Mouse (Mus musculus) heart, embryonic 14.5 days (tissue): Measurements from ENCODE around the gene Lsr. TPM values are rescaled to one million over a fixed set of nuclear protein-coding genes. Genes with fewer than 3 reads are reported as not detected.
"Not testable (repeated sequence)": the region's sequence is repeated elsewhere in the genome, so short reads cannot be mapped to it uniquely, and the experiment has no call there.

Experiments
- ATAC-seq: fragments of 200-750 bp; cut with Nextera tagmentation; 2 replicates; pipeline ENCODE4 v1.8.0; 2017; ENCODE audit warnings: low read depth, moderate TSS enrichment; ENCODE audit not compliant: insufficient number of reproducible peaks, insufficient read depth, low FRiP score
- H3K27ac ChIP-seq, 2 experiments: fragments of 200-500 bp in 1 of 2; fragments of 300-500 bp in 1 of 2; sonication (generic) in 1 of 2; replicated peaks in 1 of 2; 2 replicates each; pipeline ENCODE4 v1.5.1; 2012 to 2014; ENCODE audit warnings: low read depth in 2 of 2, low read length in 2 of 2, control low read depth in 1 of 2, mild to moderate bottlenecking in 1 of 2, mixed read lengths in 1 of 2; ENCODE audit not compliant: control insufficient read depth in 1 of 2, insufficient read depth in 1 of 2
- H3K27me3 ChIP-seq: fragments of 300-500 bp; sonication (generic); 2 replicates; pipeline ENCODE4 v1.6.1; 2014; ENCODE audit warnings: mild to moderate bottlenecking, low read length, control low read depth; ENCODE audit not compliant: control insufficient read depth, insufficient read depth
- H3K36me3 ChIP-seq: fragments of 300-500 bp; sonication (generic); 2 replicates; pipeline ENCODE4 v1.6.1; 2014; ENCODE audit warnings: mild to moderate bottlenecking, control low read depth, low read length, mixed read lengths; ENCODE audit not compliant: control insufficient read depth, insufficient read depth
- H3K4me1 ChIP-seq, 2 experiments: fragments of 200-500 bp in 1 of 2; fragments of 300-500 bp in 1 of 2; sonication (generic) in 1 of 2; 2 replicates each; pipeline ENCODE4 v1.6.1; 2012 to 2014; ENCODE audit warnings: low read length in 2 of 2, control low read depth in 1 of 2, mixed read lengths in 1 of 2; ENCODE audit not compliant: control insufficient read depth in 2 of 2, insufficient read depth in 2 of 2
- H3K4me2 ChIP-seq: fragments of 300-500 bp; sonication (generic); 2 replicates; pipeline ENCODE4 v1.6.1; 2014; ENCODE audit warnings: mild to moderate bottlenecking, low read length
- H3K4me3 ChIP-seq, 2 experiments: fragments of 200-500 bp in 1 of 2; fragments of 300-500 bp in 1 of 2; sonication (generic) in 1 of 2; 2 replicates each; pipeline ENCODE4 v1.5.1; 2012 to 2014; ENCODE audit warnings: low read length in 2 of 2, mild to moderate bottlenecking in 2 of 2, control low read depth in 1 of 2, low read depth in 1 of 2, moderate library complexity in 1 of 2; ENCODE audit not compliant: control insufficient read depth in 1 of 2, insufficient read depth in 1 of 2
- H3K9ac ChIP-seq: fragments of 300-500 bp; sonication (generic); 2 replicates; pipeline ENCODE4 v1.6.1; 2014; ENCODE audit warnings: mild to moderate bottlenecking, low read length
- H3K9me3 ChIP-seq: fragments of 300-500 bp; sonication (generic); 2 replicates; pipeline ENCODE4 v1.6.1; 2016; ENCODE audit warnings: low read length, control low read depth; ENCODE audit not compliant: control insufficient read depth
- WGBS: fragments of 180-500 bp; shearing (Covaris S2); extraction: QIAGEN DNeasy Blood & Tissue Kit; methylation state at CpG from one replicate; pipeline ENCODE4 v1.1.7; 2014; 5-methylcytosine and 5-hydroxymethylcytosine counted together
- polyA plus RNA-seq: library from polyadenylated mRNA; unstranded; fragments of >200 nt; fragmentation: Nextera tagmentation; extraction: Ambion mirVana; gene quantifications from 2 replicates; pipeline ENCODE4 v1.2.1, GENCODE M21; 2014

The Lsr gene
- polyA plus RNA-seq, 1 experiment from 2014 or later, result 6.1 TPM

DNA sequence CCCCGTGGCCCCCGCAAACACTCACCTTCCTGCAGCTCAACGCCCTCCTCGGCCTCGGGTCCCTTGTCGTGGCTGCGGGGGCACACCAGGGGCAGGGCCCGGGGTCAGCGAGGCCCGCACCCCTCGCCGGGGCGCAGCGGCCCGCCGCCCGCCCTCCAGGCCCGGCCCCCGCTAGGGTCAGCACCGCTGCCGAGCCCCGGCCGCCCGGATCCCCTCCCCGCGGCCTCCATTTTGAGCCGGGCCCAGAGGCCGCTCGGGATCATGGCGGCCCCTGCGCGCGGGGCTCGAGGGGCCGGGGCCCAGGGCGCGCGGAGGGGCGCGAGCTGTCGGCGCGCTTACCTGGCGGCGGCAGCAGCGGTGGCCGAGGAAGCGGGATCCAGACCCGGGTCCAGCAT lies 16.9 kb downstream of the Lsr start:
- WGBS, result 1% methylated on average over 19 of the region's 49 CpGs
- Histone ChIP-seq H3K9ac (peak overlapping the region; percentile 99), H3K4me2 (peak overlapping the region; percentile 74), H3K4me3 (peak overlapping the region; percentile 85 to 89), H3K27me3 (no peaks in the 10 kb centered on the region), H3K4me1 (peaks cover 11 to 19% of the 10 kb centered on the region in 2 experiments), H3K9me3 (no peaks in the 10 kb centered on the region), H3K36me3 (peaks cover 58% of the 10 kb centered on the region), H3K27ac (peak overlapping the region; percentile 73 to 99)
- ATAC-seq, result peak; percentile 33

GRCm38 (mm10) chr7:30955584-30956356 lies 17.5 kb downstream of the Lsr start:
- under 1% methylated on average over 53 of the region's 64 CpGs for WGBS
- H3K4me2 ChIP-seq, result peak overlapping the region; percentile 74

DNA sequence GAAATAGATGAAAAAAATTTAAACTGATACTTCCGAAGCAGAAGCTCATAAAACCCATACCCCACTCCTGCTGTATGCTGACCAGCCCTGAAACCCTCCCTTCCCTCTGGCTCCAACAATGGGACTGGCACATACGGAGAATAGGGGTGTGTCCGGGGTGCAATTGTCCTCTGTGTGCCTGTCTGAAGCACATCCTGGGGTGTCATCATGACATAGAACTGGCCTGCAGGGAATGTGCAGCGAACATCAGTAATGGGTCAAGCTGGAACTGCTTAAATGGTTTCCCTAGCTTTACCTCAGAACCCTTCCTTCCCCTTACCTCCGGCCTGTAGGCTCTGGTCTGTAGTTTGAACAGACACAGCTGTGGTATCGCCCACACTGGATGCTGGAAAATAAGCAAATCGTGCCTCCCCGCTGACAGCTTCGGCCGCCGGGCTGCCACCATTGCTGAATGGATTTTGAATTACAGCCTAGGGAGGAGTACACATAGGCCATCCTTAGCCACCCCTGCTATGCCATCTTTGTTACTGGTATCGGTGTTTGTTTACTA lies 18.2 kb downstream of the Lsr start:
- WGBS, result 92% methylated on average over 12 of the region's 12 CpGs
- ATAC-seq, result no peak
- no peaks in the 10 kb centered on the region for H3K27me3 ChIP-seq
- no peak overlapping the region for H3K27ac ChIP-seq
- peak overlapping the region; percentile 99; the same call in 1 of the 2 replicates for H3K9ac ChIP-seq
- H3K4me2 ChIP-seq, result peak overlapping the region; percentile 74
- peaks cover 71% of the 10 kb centered on the region for H3K36me3 ChIP-seq
- peaks cover 11 to 19% of the 10 kb centered on the region in 2 experiments for H3K4me1 ChIP-seq
- peak overlapping the region in 1 of 2 experiments; percentile 85; a peak in 3 of 4 replicates for H3K4me3 ChIP-seq
- H3K9me3 ChIP-seq, result no peaks in the 10 kb centered on the region

More at GRCm38 (mm10) chr7:30955584-30956356, 17.5 kb downstream of the Lsr start:
- Histone ChIP-seq H3K9ac (peak overlapping the region; percentile 99), H3K4me1 (peaks cover 11 to 19% of the 10 kb centered on the region in 2 experiments), H3K27me3 (no peaks in the 10 kb centered on the region), H3K27ac (peak overlapping the region; percentile 73 to 99), H3K4me3 (peak overlapping the region; percentile 85 to 89), H3K9me3 (no peaks in the 10 kb centered on the region), H3K36me3 (peaks cover 64% of the 10 kb centered on the region)
- peak; percentile 75 for ATAC-seq

DNA sequence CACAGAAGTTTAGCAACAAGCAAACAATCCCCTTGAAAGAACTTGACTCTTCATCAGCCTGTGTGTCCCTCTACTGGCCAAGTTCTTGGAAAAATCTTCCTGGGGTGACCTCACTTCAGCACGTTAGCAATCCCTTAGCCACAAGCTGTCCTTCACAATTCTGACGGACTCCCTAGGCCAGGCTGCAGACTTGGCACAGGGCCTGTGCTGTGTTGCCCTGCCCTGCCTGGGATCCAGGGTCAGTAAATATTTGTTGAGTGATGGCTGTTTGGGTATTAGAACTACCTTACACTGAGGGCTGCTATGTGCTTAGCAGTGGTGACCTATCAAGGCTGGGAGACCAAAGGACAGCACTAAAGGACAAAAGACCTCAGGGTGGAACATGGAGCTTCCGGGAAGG lies 19.2 kb downstream of the Lsr start:
- Histone ChIP-seq H3K4me3 (no peak overlapping the region), H3K4me2 (no peak overlapping the region), H3K9ac (no peak overlapping the region), H3K27me3 (no peaks in the 10 kb centered on the region), H3K9me3 (no peaks in the 10 kb centered on the region), H3K27ac (no peak overlapping the region), H3K4me1 (peaks cover 11 to 19% of the 10 kb centered on the region in 2 experiments), H3K36me3 (peaks cover 73% of the 10 kb centered on the region)
- 67% methylated on average over 3 of the region's 3 CpGs for WGBS
- ATAC-seq, result no peak

DNA sequence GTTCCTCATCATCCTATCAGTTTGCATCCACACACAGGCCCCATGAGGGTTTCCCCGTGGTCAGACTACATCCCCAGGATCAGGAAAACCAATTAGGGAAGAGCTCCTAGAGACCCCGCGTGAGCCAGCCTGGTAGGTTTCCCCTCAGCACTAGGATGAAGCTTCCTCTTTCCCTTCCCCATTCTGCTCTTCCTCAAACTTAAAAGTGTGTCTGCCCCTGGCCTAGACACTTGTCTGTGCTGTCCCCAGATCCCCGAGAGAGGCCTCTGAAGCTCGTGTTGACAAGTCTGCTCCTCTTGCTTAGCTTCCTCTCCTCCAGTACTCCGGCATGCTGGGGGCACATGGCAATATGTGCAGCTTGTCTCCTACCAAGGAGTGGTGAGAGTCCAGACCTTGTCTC lies 19.8 kb downstream of the Lsr start:
- H3K36me3 ChIP-seq, result peaks cover 72% of the 10 kb centered on the region
- no peak overlapping the region for H3K9ac ChIP-seq
- ATAC-seq, result no peak
- H3K4me3 ChIP-seq, result no peak overlapping the region
- no peak overlapping the region for H3K27ac ChIP-seq
- no peak overlapping the region for H3K4me2 ChIP-seq
- peaks cover 10 to 16% of the 10 kb centered on the region in 2 experiments for H3K4me1 ChIP-seq
- H3K9me3 ChIP-seq, result no peaks in the 10 kb centered on the region
- WGBS, result 85% methylated on average over 6 of the region's 6 CpGs
- H3K27me3 ChIP-seq, result no peaks in the 10 kb centered on the region

DNA sequence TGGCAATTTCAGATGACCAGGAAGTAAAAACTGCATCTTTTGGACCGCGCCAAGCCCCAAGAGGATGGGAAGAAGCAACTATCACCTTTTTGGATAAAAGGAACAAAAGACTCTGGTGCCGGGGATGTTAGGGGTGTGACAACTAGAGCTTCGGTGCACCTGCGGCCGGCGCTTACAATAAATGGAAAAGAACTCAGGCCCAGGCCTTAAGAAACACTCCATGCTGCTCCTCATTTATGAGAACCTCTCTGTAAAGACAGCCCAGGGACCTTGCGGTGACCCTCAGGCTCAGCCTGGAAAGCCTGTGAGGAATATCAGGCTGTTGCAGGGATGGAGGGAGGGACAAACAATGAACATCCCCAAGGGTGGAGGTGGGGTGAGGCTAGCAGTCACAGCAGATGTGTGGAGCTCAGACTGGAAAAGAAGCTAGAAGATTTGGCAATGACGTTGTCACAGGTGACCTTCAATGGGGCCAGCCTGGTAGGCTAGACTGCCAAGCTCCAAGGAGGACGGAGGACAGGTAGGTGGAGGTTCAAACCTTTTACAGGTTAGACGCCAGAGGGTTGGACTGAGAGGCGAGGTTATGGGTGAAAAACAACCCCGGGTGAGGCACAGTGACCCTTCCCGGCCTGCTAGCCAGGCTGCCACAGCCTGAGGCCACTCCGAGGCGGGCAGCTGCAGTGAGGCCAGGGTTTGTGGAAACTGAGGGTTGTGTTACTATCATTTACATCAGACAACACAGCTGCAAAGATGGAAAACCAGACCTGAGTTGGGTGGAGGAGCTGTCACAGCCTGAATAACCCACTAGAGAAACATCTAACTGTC lies 20.6 kb downstream of the Lsr start:
- Histone ChIP-seq H3K36me3 (peaks cover 68% of the 10 kb centered on the region), H3K27me3 (no peaks in the 10 kb centered on the region), H3K4me3 (no peak overlapping the region), H3K9ac (no peak overlapping the region), H3K9me3 (no peaks in the 10 kb centered on the region), H3K4me1 (peaks cover 3 to 9% of the 10 kb centered on the region in 2 experiments; a peak in 3 of 4 replicates), H3K27ac (no peak overlapping the region), H3K4me2 (no peak overlapping the region)
- WGBS, result 90% methylated on average over 16 of the region's 16 CpGs
- ATAC-seq, result no peak

DNA sequence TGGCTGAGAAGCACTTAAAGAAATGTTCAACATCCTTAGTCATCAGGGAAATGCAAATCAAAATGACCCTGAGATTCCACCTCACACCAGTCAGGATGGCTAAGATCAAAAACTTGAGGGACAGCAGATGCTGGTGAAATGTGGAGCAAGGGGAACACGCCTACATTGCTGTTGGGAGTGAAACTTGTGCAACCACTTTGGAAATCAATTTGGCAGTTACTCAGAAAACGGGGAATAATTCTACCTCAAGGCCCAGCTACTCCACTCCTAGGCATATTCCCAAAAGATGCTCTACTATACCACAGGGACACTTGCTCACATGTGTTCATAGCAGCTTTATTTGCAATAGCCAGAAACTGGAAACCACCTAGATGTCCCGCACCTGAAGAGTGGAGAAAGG lies 23.4 kb downstream of the Lsr start:
- not testable (repeated sequence) for H3K9me3 ChIP-seq, H3K27me3 ChIP-seq, H3K4me1 ChIP-seq, H3K4me2 ChIP-seq, H3K9ac ChIP-seq, ATAC-seq, H3K27ac ChIP-seq, H3K4me3 ChIP-seq
- 91% methylated on average over 3 of the region's 3 CpGs for WGBS
- H3K36me3 ChIP-seq, result peaks cover 82% of the 10 kb centered on the region
